Mouse (Mus musculus): ENCODE data around the gene Sox2.

Sox2 gene

DNA sequence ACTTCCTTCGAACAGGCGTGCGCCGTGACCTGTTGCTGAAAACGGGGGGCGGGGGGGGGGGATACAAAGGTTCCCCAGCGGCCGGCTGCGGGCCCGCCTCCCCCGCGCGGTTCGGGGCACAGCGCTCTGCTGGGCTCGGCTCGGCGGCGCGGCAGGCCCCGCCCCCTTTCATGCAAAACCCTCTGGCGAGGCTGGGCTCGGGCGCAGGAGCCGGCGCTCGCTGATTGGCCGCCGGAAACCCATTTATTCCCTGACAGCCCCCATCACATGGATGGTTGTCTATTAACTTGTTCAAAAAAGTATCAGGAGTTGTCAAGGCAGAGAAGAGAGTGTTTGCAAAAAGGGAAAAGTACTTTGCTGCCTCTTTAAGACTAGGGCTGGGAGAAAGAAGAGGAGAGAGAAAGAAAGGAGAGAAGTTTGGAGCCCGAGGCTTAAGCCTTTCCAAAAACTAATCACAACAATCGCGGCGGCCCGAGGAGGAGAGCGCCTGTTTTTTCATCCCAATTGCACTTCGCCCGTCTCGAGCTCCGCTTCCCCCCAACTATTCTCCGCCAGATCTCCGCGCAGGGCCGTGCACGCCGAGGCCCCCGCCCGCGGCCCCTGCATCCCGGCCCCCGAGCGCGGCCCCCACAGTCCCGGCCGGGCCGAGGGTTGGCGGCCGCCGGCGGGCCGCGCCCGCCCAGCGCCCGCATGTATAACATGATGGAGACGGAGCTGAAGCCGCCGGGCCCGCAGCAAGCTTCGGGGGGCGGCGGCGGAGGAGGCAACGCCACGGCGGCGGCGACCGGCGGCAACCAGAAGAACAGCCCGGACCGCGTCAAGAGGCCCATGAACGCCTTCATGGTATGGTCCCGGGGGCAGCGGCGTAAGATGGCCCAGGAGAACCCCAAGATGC is at the start of gene Sox2:
Gene Sox2, plus strand, starts transcription at position 680 of the 895 bp plus-strand sequence.
- no peak for DNase-seq

GRCm38 (mm10) chr3:34601116-34601515 is 49.1 kb upstream of the Sox2 start:
- DNase-seq, result no peak

DNA sequence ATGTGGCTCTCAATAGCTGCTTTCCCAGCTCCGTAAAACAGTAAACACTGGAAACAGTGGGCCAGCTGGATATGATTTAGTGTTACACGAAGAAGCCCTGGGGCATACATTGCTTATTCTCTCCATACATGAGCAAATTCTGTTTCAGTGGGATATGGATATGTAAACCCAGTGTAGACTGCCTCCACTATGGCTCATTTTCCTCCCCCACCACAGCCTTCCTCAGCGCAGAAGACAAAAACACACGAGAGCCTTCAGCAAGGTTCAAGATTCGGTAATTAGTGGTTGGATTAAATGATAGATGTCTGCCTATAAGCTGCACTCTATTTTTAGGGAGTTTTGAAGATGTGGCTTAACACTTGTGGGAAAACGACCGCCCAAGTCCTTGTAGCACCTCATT is 36.1 kb upstream of the Sox2 start:
- DNase-seq, result no peak

DNA sequence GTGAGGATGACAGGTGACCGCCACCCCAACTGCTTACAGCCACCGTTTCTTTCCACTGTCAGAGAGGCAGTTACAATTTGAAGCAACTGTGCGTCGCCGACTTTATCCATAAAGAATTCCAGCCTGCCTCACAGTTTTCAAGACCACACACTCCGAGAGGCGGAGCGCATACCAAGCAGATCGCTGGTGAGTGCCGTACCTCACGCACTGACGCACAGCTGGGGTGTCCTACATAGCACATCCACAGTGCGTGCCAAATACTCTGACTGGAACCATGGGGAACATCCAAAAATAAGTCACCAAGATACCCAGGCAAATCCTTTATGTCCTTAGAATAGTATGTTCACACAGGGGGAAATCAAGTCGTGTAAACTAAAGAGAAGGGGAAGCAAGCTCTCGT is 34.7 kb upstream of the Sox2 start:
- no peak for DNase-seq

DNA sequence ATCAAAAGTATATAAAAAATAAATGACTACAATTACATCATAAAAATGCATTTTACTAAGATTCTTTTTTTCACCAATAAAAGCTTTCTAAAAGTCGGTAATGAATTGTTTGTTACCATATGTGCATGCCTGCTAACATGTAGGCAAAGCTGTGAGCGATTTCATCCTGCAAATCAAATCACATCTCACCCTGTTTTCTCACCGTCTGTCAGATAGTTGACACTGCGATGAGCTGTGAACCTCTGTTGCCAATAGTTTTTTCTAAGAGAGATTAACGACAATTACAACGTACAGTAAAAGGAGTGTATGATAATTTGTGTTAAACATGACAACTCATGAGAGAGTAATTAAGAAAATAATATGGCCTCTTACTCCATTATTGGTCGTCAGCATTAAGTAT is 31.3 kb upstream of the Sox2 start:
- no peak for DNase-seq

GRCm38 (mm10) chr3:34620121-34620520 is 30.1 kb upstream of the Sox2 start:
- no peak for DNase-seq

DNA sequence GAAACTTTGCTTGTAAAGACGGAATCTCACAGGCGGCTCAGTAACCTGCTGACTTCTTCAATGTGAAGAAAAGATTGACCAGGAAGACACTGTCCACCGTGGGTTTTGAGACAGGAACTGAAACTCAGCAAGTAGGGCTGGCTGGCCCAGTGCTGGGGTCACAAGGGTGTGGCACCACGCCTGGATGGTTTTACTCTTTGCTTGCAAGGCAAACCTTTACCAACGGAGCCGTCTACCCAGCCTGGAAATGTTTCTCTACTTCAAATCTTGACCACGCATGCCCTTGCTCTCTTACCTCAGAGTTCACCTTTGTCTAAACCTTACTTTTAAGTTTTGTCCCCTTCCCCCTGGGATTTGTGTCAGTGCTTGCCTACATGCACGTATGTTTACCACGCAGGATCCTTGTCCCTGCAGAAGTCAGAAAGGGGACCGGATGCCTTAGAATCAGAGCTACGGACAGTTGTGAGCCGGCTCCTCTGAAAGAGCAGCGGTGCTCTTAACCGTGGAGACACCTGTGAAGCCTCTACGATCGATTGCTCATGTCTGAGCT is 25.4 kb upstream of the Sox2 start:
- no peak for DNase-seq

DNA sequence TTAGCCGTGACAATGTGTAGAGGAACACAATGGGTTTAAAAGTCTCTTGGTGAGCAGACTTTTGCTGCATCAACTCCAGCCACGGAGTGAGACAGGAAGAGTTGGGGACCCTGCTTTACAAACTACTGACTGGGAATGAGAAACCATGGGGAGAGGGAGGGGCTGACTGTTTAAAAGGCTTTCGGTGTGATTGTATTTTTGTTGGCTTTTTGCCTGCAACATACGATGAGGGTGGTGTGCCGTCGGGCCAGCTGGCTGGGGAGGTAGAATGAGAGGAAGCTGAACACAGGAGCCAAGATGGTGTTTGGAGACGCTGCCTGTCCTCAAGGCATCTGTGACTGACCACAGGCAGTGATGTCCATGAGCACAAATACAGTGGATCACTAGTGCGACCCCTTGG is 23.7 kb upstream of the Sox2 start:
- DNase-seq, result no peak

DNA sequence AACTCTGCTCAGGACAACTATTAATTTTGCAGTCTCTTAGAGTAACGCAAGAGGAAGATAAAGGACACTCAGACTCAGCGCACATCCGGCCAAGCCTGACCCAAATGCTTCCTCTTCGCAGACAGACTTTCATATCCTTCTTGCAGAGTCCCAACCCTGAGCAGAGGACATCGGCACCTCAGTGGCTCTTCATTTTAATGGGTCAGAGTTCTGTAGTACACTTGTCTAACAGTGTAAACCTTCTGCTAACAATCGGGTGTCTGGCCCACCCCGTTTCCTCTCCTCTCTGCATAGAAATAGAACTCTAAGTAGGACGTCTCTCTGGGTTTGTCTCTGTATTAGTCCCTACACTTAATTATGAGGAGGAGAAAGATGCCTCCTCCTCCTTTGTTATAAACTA is 20.2 kb upstream of the Sox2 start:
- no peak for DNase-seq

DNA sequence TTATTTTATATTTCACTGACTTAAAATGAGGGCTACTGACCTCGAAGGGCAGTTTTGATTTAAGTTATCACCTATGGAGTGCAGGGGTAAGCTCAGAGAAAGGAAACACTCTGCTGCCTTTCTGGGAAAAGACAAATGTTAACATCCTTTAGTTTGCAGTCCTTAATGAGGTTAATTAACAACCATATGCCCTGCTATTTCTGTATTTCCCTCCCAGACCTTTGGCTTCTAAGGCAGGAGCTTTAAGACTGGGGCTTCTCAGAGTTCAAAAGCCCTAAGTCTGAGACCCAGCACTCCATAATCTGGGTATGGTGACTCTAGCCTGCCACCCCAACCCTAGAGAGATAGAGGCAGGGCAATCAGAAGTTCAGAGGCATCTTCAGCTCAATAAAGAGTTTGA is 19.5 kb upstream of the Sox2 start:
- DNase-seq, result no peak

DNA sequence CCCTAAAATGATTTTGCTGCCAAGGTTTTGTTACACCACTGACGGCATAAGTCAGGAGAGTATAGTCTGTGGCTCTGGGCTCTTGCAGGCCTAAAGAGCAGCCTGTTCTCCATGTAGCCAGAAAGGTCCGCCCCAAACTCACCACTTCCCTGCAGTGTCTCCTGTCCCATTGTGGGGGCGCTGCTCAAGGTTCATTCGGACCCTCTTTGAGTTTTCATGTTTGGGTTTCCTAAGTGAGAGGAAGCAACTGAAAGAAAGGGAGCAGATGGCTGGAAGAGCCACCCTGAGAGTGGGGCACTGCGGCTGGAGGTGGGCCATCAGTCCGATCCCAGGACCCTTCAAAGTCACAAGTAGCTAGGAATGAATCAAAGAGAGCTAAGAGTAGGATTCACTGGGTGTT is 13.2 kb upstream of the Sox2 start:
- no peak for DNase-seq

DNA sequence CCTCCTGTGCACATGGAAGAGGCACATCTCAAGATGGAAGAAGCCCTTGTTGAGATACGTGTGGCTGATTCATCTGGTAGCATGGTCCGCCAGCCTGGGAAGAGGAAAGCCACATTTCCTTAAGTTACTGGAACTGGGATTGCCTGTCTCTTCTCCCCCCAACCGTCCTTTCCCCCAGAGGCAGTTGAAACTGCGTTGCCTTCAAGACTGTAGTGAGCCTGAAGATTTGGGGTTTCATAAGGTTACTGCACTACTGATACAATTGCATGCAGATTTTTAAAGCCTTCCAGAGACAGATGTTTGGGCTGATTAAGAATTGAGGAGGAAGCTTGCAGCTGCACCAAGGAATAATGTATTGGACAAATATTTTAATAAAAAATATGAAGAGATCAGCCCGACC is 12.7 kb upstream of the Sox2 start:
- no peak for DNase-seq

GRCm38 (mm10) chr3:34637926-34638325 is 12.3 kb upstream of the Sox2 start:
- DNase-seq, result no peak

DNA sequence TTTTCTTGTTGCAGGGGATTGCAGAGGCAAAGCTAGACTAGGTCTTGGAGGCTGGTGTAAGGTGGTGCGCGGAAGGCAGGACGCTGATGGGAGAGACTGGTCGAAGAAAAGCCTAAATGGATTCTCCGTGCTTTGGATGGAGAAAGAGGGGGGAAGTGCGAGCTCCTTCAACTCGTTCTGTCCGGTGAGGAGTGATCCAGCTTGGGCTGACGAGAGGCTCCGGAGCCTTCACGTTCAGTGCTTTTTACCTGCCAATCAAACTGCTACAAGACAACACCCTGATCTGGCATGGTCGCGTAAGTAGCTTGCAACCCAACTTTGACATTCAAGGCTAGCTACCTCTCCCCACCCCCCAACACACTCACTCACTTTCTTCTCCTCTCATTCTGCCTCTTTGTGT is 11.9 kb upstream of the Sox2 start:
- no peak for DNase-seq

DNA sequence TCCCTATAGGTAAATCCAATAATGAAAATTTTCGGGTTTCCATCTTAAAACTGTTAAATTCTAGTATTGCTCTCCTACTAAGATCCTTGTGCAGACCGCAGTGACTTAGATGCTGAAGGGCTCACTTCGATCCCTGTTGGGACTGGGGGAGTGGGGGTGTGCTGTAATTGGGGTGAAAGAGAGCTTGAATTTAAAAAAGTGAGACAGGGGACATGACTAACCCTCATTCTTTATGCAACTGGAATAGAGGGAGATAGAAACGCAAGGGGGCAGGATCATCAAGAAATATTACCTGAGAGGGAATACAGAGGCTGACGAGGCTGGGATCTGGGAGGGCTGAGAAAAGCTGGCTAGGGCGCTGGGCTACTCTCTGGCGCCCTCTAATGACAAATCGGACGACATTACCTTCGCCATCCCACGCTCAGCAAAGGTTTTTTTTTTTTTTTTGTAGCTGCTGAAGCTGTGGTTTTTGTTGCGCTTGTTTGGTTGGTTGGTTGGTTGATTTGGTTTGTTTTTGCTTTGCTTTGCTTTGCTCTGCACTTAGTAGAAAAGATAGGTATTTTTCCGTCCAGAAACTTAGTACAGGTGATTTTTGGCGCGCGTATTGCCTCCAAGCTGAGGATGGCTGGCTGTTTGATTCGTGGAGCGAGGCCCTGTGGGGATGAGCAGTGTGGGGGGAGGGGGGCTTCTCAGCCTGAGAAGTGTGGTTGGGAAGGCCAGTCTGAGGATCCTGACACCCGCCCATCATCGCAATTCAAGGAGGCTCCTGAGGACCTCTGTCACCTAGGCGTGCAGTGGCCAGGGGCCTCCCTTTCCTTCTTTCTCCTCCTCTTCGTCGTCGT is 11.0 kb upstream of the Sox2 start:
- DNase-seq, result no peak

DNA sequence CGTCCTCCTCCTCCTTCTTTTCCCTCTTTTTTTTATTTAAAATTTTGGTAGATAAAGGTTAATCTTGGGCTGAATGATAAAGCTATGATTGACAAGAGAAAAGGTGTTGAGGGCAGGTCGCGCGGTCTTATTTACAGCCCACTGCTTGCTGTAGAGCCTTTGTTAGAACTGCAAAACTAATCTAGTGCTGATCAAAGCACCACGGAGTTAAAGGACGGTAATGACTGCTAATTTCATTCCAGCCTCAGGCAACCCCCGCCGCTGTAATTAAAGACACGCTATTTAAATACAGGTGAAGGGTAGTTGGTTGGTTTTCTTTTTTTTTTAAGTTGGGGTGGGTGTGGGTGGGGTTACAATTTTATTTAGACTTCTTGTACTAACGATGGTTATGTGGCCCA is 10.3 kb upstream of the Sox2 start:
- no peak for DNase-seq

GRCm38 (mm10) chr3:34640276-34640675 is 9.9 kb upstream of the Sox2 start:
- DNase-seq, result no peak

GRCm38 (mm10) chr3:34640690-34641600 is 9.3 kb upstream of the Sox2 start:
- DNase-seq, result no peak

DNA sequence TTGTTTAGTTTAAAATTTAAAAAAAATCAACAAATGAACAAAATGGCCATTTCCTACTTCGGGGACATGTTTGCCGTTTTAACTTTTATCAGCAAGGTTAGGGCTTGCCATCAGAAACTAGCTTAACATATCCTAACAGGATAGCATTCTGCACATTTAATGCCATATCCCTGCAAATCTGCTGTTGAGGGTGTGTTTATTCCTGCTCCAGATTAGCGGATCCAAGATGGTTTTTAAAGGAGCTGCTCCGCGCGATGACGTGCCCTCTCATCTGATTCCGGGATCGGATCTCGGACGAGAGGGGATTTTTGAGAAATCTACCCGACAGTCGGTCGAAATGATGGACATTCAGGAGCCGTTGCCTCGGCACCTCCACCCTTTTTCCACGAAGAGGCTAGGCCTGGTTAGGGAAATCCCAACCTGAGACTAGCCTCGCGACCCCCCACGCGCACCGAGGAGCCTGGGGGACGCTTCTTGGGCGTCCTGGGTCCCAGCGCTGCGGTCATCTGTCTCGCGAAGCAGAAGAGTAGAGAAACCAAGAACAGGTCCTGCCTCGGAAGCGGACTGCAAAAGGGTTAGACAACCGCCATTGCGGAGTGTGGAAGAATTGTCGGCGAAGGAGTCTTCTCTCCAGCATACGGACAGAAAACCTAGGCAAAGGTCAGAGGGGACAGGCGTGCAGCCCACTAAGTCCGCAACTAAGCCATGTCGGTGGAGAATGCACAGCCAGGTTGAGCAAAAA is 8.3 kb upstream of the Sox2 start:
- DNase-seq, result no peak

GRCm38 (mm10) chr3:34642498-34642941 is 7.7 kb upstream of the Sox2 start:
- no peak for DNase-seq

DNA sequence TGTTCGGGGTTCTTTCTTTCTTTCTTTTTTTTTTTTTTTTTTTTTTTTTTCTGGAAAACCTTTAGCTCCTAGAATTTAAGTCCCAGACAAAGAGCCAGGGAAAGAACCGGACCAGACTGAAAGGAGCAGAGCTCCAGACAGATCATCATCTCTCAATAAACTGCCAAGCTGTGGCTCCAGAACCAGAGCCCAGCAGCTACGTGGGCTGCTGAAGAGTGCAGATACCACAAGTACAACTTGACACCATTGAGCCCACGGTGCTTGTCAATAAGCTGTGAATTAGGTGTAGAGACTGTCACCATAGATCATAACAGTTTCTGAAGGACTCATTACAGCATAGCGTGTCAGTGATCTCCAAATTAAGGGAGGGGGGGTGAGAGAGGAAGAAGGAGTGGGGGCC is 7.1 kb upstream of the Sox2 start:
- DNase-seq, result no peak

Measured in thymus, adult 18-20 months (tissue).